Mouse (Mus musculus): ENCODE results near the gene Mrpl9. TPM values are rescaled to one million over a fixed set of nuclear protein-coding genes. Genes with fewer than 3 reads are reported as not detected.

The Mrpl9 gene
- polyA plus RNA-seq, 1 experiment from 2014 or later = 62.1 TPM

- Histone ChIP-seq H3K4me1 (replicated peaks; ENCODE audit: control insufficient read depth, insufficient read depth, low read length) (peaks cover 84% of the 10 kb centered on the region), H3K4me3 (replicated peaks; ENCODE audit: low read length) (peak overlapping the region; percentile 27), H3K27me3 (replicated peaks; ENCODE audit: control insufficient read depth, insufficient read depth, low read length) (no peaks in the 10 kb centered on the region), H3K9me3 (ENCODE audit: control insufficient read depth, low read length) (no peaks in the 10 kb centered on the region), H3K36me3 (ENCODE audit: control insufficient read depth, insufficient read depth) (peaks cover 25% of the 10 kb centered on the region), H3K9ac (replicated peaks; ENCODE audit: low read depth, low read length) (peak overlapping the region; percentile 43), H3K4me2 (ENCODE audit: low read length) (peak overlapping the region; percentile 49), H3K27ac (ENCODE audit: low read length) (peak overlapping the region; percentile 82)
- WGBS = 4% methylated on average over 20 of the region's 20 CpGs
- peak; percentile 88 for ATAC-seq
Observed at GRCm38 (mm10) chr3:94483790-94484439, 40.8 kb downstream of the Mrpl9 start.

GRCm38 (mm10) chr3:94485922-94486321 is 42.8 kb downstream of the Mrpl9 start:
- no peak overlapping the region for H3K4me2 ChIP-seq (ENCODE audit: low read length)
- H3K9me3 ChIP-seq (ENCODE audit: control insufficient read depth, low read length) = no peaks in the 10 kb centered on the region
- H3K9ac ChIP-seq (replicated peaks; ENCODE audit: low read depth, low read length) = no peak overlapping the region
- ATAC-seq = no peak
- H3K36me3 ChIP-seq (ENCODE audit: control insufficient read depth, insufficient read depth) = peaks cover 27% of the 10 kb centered on the region
- H3K4me3 ChIP-seq (replicated peaks; ENCODE audit: low read length) = no peak overlapping the region
- peak overlapping the region; percentile 82; the same call in 1 of the 2 replicates for H3K27ac ChIP-seq (ENCODE audit: low read length)
- H3K27me3 ChIP-seq (replicated peaks; ENCODE audit: control insufficient read depth, insufficient read depth, low read length) = no peaks in the 10 kb centered on the region
- 26% methylated on average over 7 of the region's 7 CpGs for WGBS
- peaks cover 64% of the 10 kb centered on the region for H3K4me1 ChIP-seq (replicated peaks; ENCODE audit: control insufficient read depth, insufficient read depth, low read length)

- H3K4me2 ChIP-seq (ENCODE audit: low read length) = no peak overlapping the region
- no peaks in the 10 kb centered on the region for H3K9me3 ChIP-seq (ENCODE audit: control insufficient read depth, low read length)
- H3K27ac ChIP-seq (ENCODE audit: low read length) = no peak overlapping the region
- WGBS = 70% methylated on average over 6 of the region's 6 CpGs
- no peaks in the 10 kb centered on the region for H3K27me3 ChIP-seq (replicated peaks; ENCODE audit: control insufficient read depth, insufficient read depth, low read length)
- H3K4me1 ChIP-seq (replicated peaks; ENCODE audit: control insufficient read depth, insufficient read depth, low read length) = peaks cover 47% of the 10 kb centered on the region
- no peak overlapping the region for H3K9ac ChIP-seq (replicated peaks; ENCODE audit: low read depth, low read length)
- no peak overlapping the region for H3K4me3 ChIP-seq (replicated peaks; ENCODE audit: low read length)
- no peak for ATAC-seq
- peaks cover 22% of the 10 kb centered on the region for H3K36me3 ChIP-seq (ENCODE audit: control insufficient read depth, insufficient read depth)
Observed at GRCm38 (mm10) chr3:94487581-94487980, 44.5 kb downstream of the Mrpl9 start.

- Histone ChIP-seq H3K4me2 (ENCODE audit: low read length) (no peak overlapping the region), H3K27ac (ENCODE audit: low read length) (no peak overlapping the region), H3K4me3 (replicated peaks; ENCODE audit: low read length) (no peak overlapping the region), H3K9ac (replicated peaks; ENCODE audit: low read depth, low read length) (no peak overlapping the region), H3K36me3 (ENCODE audit: control insufficient read depth, insufficient read depth) (no peaks in the 10 kb centered on the region), H3K4me1 (replicated peaks; ENCODE audit: control insufficient read depth, insufficient read depth, low read length) (no peaks in the 10 kb centered on the region), H3K27me3 (replicated peaks; ENCODE audit: control insufficient read depth, insufficient read depth, low read length) (no peaks in the 10 kb centered on the region), H3K9me3 (ENCODE audit: control insufficient read depth, low read length) (no peaks in the 10 kb centered on the region)
- 83% methylated on average over 4 of the region's 4 CpGs for WGBS
- no peak for ATAC-seq
Observed at GRCm38 (mm10) chr3:94497162-94497561, 54.0 kb downstream of the Mrpl9 start.

Other genes starting within 250 kb of the Mrpl9 start
- not detected in 2 replicates for gene Gm5286, start 246.6 kb upstream of the Mrpl9 start, polyA plus RNA-seq (2015; fragmentation: Nextera tagmentation; extraction: Ambion mirVana)
- gene Gm4778, start 179.3 kb upstream of the Mrpl9 start, polyA plus RNA-seq (2015; fragmentation: Nextera tagmentation; extraction: Ambion mirVana) = not detected in 2 replicates
- gene Them4, start 133.2 kb upstream of the Mrpl9 start, polyA plus RNA-seq (2015; fragmentation: Nextera tagmentation; extraction: Ambion mirVana) = 35.0 and 41.4 TPM in 2 replicates
- 0.33 and 0.65 TPM in 2 replicates for gene Them5, start 101.2 kb upstream of the Mrpl9 start, polyA plus RNA-seq (2015; fragmentation: Nextera tagmentation; extraction: Ambion mirVana)
- gene C2cd4d, start 80.9 kb upstream of the Mrpl9 start, polyA plus RNA-seq (2015; fragmentation: Nextera tagmentation; extraction: Ambion mirVana) = 1.1 and 1.3 TPM in 2 replicates
- 0.37 and 0.54 TPM in 2 replicates for gene Rorc, start 70.5 kb upstream of the Mrpl9 start, polyA plus RNA-seq (2015; fragmentation: Nextera tagmentation; extraction: Ambion mirVana)
- 1.1 and 1.2 TPM in 2 replicates for gene Lingo4, start 44.8 kb upstream of the Mrpl9 start, polyA plus RNA-seq (2015; fragmentation: Nextera tagmentation; extraction: Ambion mirVana)
- gene Tdrkh, start 30.0 kb upstream of the Mrpl9 start, polyA plus RNA-seq (2015; fragmentation: Nextera tagmentation; extraction: Ambion mirVana) = 67.0 and 75.3 TPM in 2 replicates
- gene Oaz3, start 597 bp downstream of the Mrpl9 start, polyA plus RNA-seq (2015; fragmentation: Nextera tagmentation; extraction: Ambion mirVana) = 0.56 and 2.2 TPM in 2 replicates
- 295 and 358 TPM in 2 replicates for gene Celf3, start 35.0 kb downstream of the Mrpl9 start, polyA plus RNA-seq (2015; fragmentation: Nextera tagmentation; extraction: Ambion mirVana)
- 10.6 and 11.7 TPM in 2 replicates for gene Riiad1, start 37.0 kb downstream of the Mrpl9 start, polyA plus RNA-seq (2015; fragmentation: Nextera tagmentation; extraction: Ambion mirVana)
- gene Snx27, start 139.4 kb downstream of the Mrpl9 start, polyA plus RNA-seq (2015; fragmentation: Nextera tagmentation; extraction: Ambion mirVana) = 85.2 and 92.5 TPM in 2 replicates
- gene Gm10972, start 199.8 kb downstream of the Mrpl9 start, polyA plus RNA-seq (2015; fragmentation: Nextera tagmentation; extraction: Ambion mirVana) = not detected in 2 replicates
- 4.5 and 5.6 TPM in 2 replicates for gene Tuft1, start 215.6 kb downstream of the Mrpl9 start, polyA plus RNA-seq (2015; fragmentation: Nextera tagmentation; extraction: Ambion mirVana)